Mouse (Mus musculus): ENCODE measurements around the gene Tmx4.

The Tmx4 gene

GRCm38 (mm10) chr2:134554221-134554727, 89.7 kb downstream of the Tmx4 start, which contains the start of gene Hao1:
TSS of gene Hao1 (minus strand) at chr2:134554368.
- DNase-seq (ENCODE audit: low spot score) = no peak

DNA sequence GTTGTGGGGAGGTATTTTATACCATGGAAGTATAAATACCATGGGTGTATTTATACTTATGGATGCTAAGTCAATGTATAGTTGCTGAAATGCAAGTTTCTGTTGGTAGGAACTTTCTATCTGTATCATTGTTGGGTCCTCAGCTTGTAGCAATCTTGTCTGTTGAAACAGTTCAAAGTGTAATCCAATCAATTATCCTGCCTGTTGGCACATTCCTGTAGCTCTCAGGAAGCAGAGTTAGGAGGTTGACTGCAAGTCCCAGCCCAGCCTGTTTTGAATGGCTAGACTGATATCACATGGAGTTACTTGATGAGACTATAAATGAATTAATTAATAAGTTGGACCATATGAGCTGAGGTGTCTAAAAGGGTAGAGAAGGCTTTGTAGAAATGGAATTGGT, 91.6 kb downstream of the Tmx4 start:
- DNase-seq (ENCODE audit: low spot score) = no peak

DNA sequence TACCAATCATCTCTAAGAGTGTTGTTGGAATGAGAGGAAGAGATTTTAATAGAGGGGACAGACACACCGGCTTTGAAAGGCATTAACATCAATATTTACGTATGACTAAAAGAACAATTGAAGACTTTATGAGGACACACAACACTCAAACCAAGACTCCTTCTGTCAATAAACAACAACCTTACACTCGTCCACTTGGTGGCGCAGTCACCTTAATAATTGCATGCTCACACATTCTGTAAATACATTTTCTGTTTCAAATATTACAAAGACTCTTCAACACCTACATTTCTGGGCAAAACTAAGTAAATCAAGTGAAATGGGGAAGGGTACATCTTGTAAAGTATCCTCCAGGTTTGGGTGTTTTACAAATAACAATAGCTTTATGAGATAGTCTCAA, 94.2 kb downstream of the Tmx4 start:
- peak; percentile 59 for DNase-seq (ENCODE audit: low spot score)

GRCm38 (mm10) chr2:134545116-134545515, 98.8 kb downstream of the Tmx4 start:
- DNase-seq (ENCODE audit: low spot score) = no peak

- no peak for DNase-seq (ENCODE audit: low spot score)
Observed at GRCm38 (mm10) chr2:134544321-134545065, 99.5 kb downstream of the Tmx4 start.
